Mouse (Mus musculus): ENCODE results near the gene Glcci1. TPM values are rescaled to one million over a fixed set of nuclear protein-coding genes. Genes with fewer than 3 reads are reported as not detected.

Gene Glcci1
- polyA plus RNA-seq, 1 experiment from 2014 or later = 14.6 TPM

GRCm38 (mm10) chr6:8638899-8639298 is 129.5 kb downstream of the Glcci1 start:
- H3K4me2 ChIP-seq = no peak overlapping the region
- H3K27ac ChIP-seq = no peak overlapping the region
- no peak for ATAC-seq
- H3K9ac ChIP-seq = no peak overlapping the region
- H3K4me1 ChIP-seq = no peaks in the 10 kb centered on the region
- H3K27me3 ChIP-seq = no peaks in the 10 kb centered on the region
- no peak overlapping the region for H3K4me3 ChIP-seq
- no peaks in the 10 kb centered on the region for H3K36me3 ChIP-seq (ENCODE audit: poor library complexity, severe bottlenecking)
- WGBS = 87% methylated on average over 4 of the region's 4 CpGs
- 0 out of 2 replicates have a peak, but pooled peaks cover 4% of the 10 kb centered on the region for H3K9me3 ChIP-seq (replicated peaks)

GRCm38 (mm10) chr6:8639526-8639925 is 130.1 kb downstream of the Glcci1 start:
- Histone ChIP-seq H3K4me1 (no peaks in the 10 kb centered on the region), H3K4me3 (no peak overlapping the region), H3K9ac (no peak overlapping the region), H3K36me3 (ENCODE audit: poor library complexity, severe bottlenecking) (no peaks in the 10 kb centered on the region), H3K27ac (no peak overlapping the region), H3K9me3 (replicated peaks) (0 out of 2 replicates have a peak, but pooled peaks cover 4% of the 10 kb centered on the region), H3K4me2 (no peak overlapping the region), H3K27me3 (no peaks in the 10 kb centered on the region)
- 83% methylated on average over 2 of the region's 2 CpGs for whole genome bisulfite sequencing
- ATAC-seq = no peak

GRCm38 (mm10) chr6:8640863-8641262 is 131.5 kb downstream of the Glcci1 start:
- Histone ChIP-seq H3K27ac (no peak overlapping the region), H3K36me3 (ENCODE audit: poor library complexity, severe bottlenecking) (no peaks in the 10 kb centered on the region), H3K9ac (no peak overlapping the region), H3K9me3 (replicated peaks) (0 out of 2 replicates have a peak, but pooled peaks cover 4% of the 10 kb centered on the region), H3K4me2 (no peak overlapping the region), H3K4me1 (peaks cover 8% of the 10 kb centered on the region), H3K4me3 (no peak overlapping the region), H3K27me3 (no peaks in the 10 kb centered on the region)
- 82% methylated on average over 5 of the region's 5 CpGs for WGBS
- ATAC-seq = no peak

- H3K4me2 ChIP-seq = no peak overlapping the region
- WGBS = 87% methylated on average over 10 of the region's 10 CpGs
- H3K9me3 ChIP-seq (replicated peaks) = no peaks in the 10 kb centered on the region
- no peak overlapping the region for H3K9ac ChIP-seq
- H3K4me3 ChIP-seq = no peak overlapping the region
- H3K27me3 ChIP-seq = no peaks in the 10 kb centered on the region
- no peaks in the 10 kb centered on the region for H3K36me3 ChIP-seq (ENCODE audit: poor library complexity, severe bottlenecking)
- peaks cover 8% of the 10 kb centered on the region for H3K4me1 ChIP-seq
- no peak for ATAC-seq
- H3K27ac ChIP-seq = no peak overlapping the region
Measured at GRCm38 (mm10) chr6:8644703-8645102, 135.3 kb downstream of the Glcci1 start.

- no peak overlapping the region for H3K9ac ChIP-seq
- no peak overlapping the region for H3K4me3 ChIP-seq
- WGBS = 45% methylated on average over 2 of the region's 2 CpGs
- H3K9me3 ChIP-seq (replicated peaks) = no peaks in the 10 kb centered on the region
- H3K4me1 ChIP-seq = peaks cover 8% of the 10 kb centered on the region
- no peak overlapping the region for H3K27ac ChIP-seq
- no peak overlapping the region for H3K4me2 ChIP-seq
- H3K27me3 ChIP-seq = no peaks in the 10 kb centered on the region
- ATAC-seq = peak; percentile 34; the same call in 1 of the 2 replicates
- H3K36me3 ChIP-seq (ENCODE audit: poor library complexity, severe bottlenecking) = no peaks in the 10 kb centered on the region
Measured at GRCm38 (mm10) chr6:8645708-8646107, 136.3 kb downstream of the Glcci1 start.
